Mouse (Mus musculus) myocyte (in vitro differentiated cells): ENCODE measurements around the gene Ncam1. TPM values are rescaled to one million over a fixed set of nuclear protein-coding genes. Genes with fewer than 3 reads are reported as not detected.

Experiments
- H3K27me3 ChIP-seq: one replicate; pipeline ENCODE4 v1.6.1; 2011; ENCODE audit not compliant: control insufficient read depth, insufficient read depth, insufficient read length
- H3K36me3 ChIP-seq: one replicate; pipeline ENCODE4 v1.6.1; 2011; ENCODE audit not compliant: control insufficient read depth, insufficient read depth
- H3K4me2 ChIP-seq: one replicate; pipeline ENCODE4 v1.6.1; 2011; ENCODE audit warnings: low read depth, control low read depth
- H3K4me3 ChIP-seq: one replicate; pipeline ENCODE4 v1.5.1; 2011; ENCODE audit warnings: mild to moderate bottlenecking, control low read depth, moderate library complexity
- H3K79me2 ChIP-seq: one replicate; pipeline ENCODE4 v1.6.1; 2011; ENCODE audit not compliant: control insufficient read depth, insufficient read depth
- H3ac ChIP-seq: one replicate; pipeline ENCODE4 v1.6.1; 2011; ENCODE audit not compliant: control insufficient read depth, insufficient read length
- CEBPB ChIP-seq: IDR thresholded peaks from 2 replicates; pipeline ENCODE4 v1.6.1; 2011; ENCODE audit warnings: mild to moderate bottlenecking, moderate library complexity; ENCODE audit not compliant: poor library complexity, insufficient read depth, severe bottlenecking
- E2F4 ChIP-seq: IDR thresholded peaks from one replicate; pipeline ENCODE4 v1.6.1; 2011; ENCODE audit warnings: mild to moderate bottlenecking, control low read depth, moderate library complexity; ENCODE audit not compliant: insufficient read depth
- MAX ChIP-seq: IDR thresholded peaks from one replicate; pipeline ENCODE4 v1.6.1; 2011; ENCODE audit warnings: low read depth, mild to moderate bottlenecking, control low read depth
- MYOD1 ChIP-seq, 3 experiments: IDR thresholded peaks; one replicate each; pipeline ENCODE4 v1.6.1; 2011; ENCODE audit warnings: control low read depth in 2 of 3, low read depth in 2 of 3, mild to moderate bottlenecking in 2 of 3, moderate library complexity in 1 of 3; ENCODE audit not compliant: insufficient read length in 2 of 3, control insufficient read depth in 1 of 3
- MYOG ChIP-seq, 3 experiments: IDR thresholded peaks; one replicate each; pipeline ENCODE4 v1.6.1; 2011; ENCODE audit warnings: control low read depth in 2 of 3, low read depth in 2 of 3, mild to moderate bottlenecking in 2 of 3; ENCODE audit not compliant: insufficient read length in 2 of 3, control insufficient read depth in 1 of 3, insufficient read depth in 1 of 3
- POLR2A ChIP-seq: IDR thresholded peaks from one replicate; pipeline ENCODE4 v1.6.1; 2011; ENCODE audit warnings: low read depth, mild to moderate bottlenecking, control low read depth, moderate library complexity; ENCODE audit not compliant: insufficient read length
- POLR2AphosphoS2 ChIP-seq: IDR thresholded peaks from one replicate; pipeline ENCODE4 v1.6.1; 2011; ENCODE audit warnings: low read depth, control low read depth; ENCODE audit not compliant: insufficient read length
- REST ChIP-seq: IDR thresholded peaks from one replicate; pipeline ENCODE4 v1.6.1; 2011; ENCODE audit warnings: mild to moderate bottlenecking, control low read depth, moderate library complexity; ENCODE audit not compliant: insufficient read depth, insufficient read length
- SRF ChIP-seq: IDR thresholded peaks from one replicate; pipeline ENCODE4 v1.6.1; 2011; ENCODE audit warnings: low read depth; ENCODE audit not compliant: control insufficient read depth, insufficient read length
- TCF12 ChIP-seq: IDR thresholded peaks from one replicate; pipeline ENCODE4 v1.6.1; 2011; ENCODE audit warnings: mild to moderate bottlenecking, control low read depth; ENCODE audit not compliant: poor library complexity, insufficient read depth, severe bottlenecking
- TCF3 ChIP-seq: IDR thresholded peaks from one replicate; pipeline ENCODE4 v1.6.1; 2011; ENCODE audit warnings: low read depth, control low read depth; ENCODE audit not compliant: insufficient read length
- USF1 ChIP-seq: IDR thresholded peaks from one replicate; pipeline ENCODE4 v1.6.1; 2011; ENCODE audit warnings: low read depth, mild to moderate bottlenecking, control low read depth, moderate library complexity
- polyA plus RNA-seq: library from polyadenylated mRNA; unstranded; fragments of >200 nt; fragmentation: generic; extraction: Trizol; gene quantifications from one replicate; pipeline ENCODE4 v1.2.1, GENCODE M21; 2012; ENCODE audit warnings: missing spikeins

Ncam1 gene
- polyA plus RNA-seq, 1 experiment = 327 TPM

DNA sequence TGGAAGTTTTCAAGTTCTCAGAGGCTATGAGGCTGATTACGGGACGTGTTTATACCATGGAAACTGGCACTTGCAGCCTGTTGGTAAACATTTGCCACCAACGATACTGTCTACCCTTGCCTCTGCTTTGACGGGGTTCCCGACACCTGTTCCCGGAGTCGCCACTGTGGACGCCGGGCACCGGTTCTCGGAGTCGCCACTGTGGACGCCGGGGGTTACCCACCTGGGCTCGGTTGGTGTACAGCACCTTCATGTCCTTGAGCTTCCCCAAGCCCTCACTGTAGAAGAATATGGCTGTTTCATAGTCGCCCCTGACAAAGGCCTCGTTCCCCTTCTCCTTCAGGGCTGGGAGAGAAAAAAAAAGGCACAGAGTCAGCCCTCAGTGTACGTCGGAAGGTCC is 328.7 kb downstream of the Ncam1 start:
- no peak overlapping the region for H3ac ChIP-seq
- no peak for TF ChIP-seq POLR2A
- no peak for TF ChIP-seq MYOD1 (IDR thresholded peaks at IDR 0.05; ENCODE audit: control insufficient read depth in 1 of 3, insufficient read length in 2 of 3, low read depth in 2 of 3)
- TF ChIP-seq MYOG (IDR thresholded peaks at IDR 0.05; ENCODE audit: control insufficient read depth in 1 of 3, insufficient read depth in 1 of 3, insufficient read length in 2 of 3, low read depth in 2 of 3) = no peak
- TF ChIP-seq USF1 = no peak
- TF ChIP-seq TCF12 = no peak
- no peak for TF ChIP-seq MAX
- no peak for TF ChIP-seq CEBPB
- no peak for TF ChIP-seq REST
- no peak for TF ChIP-seq POLR2AphosphoS2
- no peak for TF ChIP-seq E2F4
- no peak for TF ChIP-seq TCF3
- no peak for TF ChIP-seq SRF
- no peaks in the 10 kb centered on the region for H3K36me3 ChIP-seq
- no peaks in the 10 kb centered on the region for H3K79me2 ChIP-seq
- no peaks in the 10 kb centered on the region for H3K27me3 ChIP-seq
- H3K4me2 ChIP-seq = no peak overlapping the region
- no peak overlapping the region for H3K4me3 ChIP-seq

- no peaks in the 10 kb centered on the region for H3K27me3 ChIP-seq
- H3K4me2 ChIP-seq = no peak overlapping the region
- no peak for TF ChIP-seq POLR2AphosphoS2
- TF ChIP-seq MAX = no peak
- no peak for TF ChIP-seq MYOG (IDR thresholded peaks at IDR 0.05; ENCODE audit: control insufficient read depth in 1 of 3, insufficient read depth in 1 of 3, insufficient read length in 2 of 3, low read depth in 2 of 3)
- H3K4me3 ChIP-seq = no peak overlapping the region
- H3K79me2 ChIP-seq = no peaks in the 10 kb centered on the region
- no peak overlapping the region for H3ac ChIP-seq
- no peaks in the 10 kb centered on the region for H3K36me3 ChIP-seq
Measured at GRCm38 (mm10) chr9:49456136-49456535, 342.6 kb downstream of the Ncam1 start.

DNA sequence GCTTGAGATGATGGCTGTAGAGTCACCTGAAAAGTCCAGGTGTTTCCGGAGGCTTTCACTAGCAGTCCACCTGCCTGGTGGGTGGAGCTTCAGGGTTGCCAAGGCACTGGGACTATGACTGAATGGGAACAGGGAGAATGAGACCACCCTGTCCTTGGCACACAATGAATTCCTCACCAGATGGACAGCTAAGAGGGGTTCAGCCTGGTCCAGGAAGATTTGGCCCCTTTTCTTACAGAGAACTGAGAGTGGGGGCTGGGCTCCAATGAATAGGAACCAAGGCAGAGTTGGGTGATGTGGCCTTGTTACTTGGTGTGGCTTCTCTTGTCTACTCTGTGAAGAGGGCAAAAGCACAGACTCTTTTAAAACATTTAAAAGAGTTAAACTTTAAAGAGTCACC is 346.3 kb downstream of the Ncam1 start:
- H3K27me3 ChIP-seq = no peaks in the 10 kb centered on the region
- H3K4me2 ChIP-seq = no peak overlapping the region
- no peak overlapping the region for H3K4me3 ChIP-seq
- no peak overlapping the region for H3ac ChIP-seq
- H3K36me3 ChIP-seq = no peaks in the 10 kb centered on the region
- H3K79me2 ChIP-seq = no peaks in the 10 kb centered on the region
- TF ChIP-seq POLR2AphosphoS2 (no peak), SRF (no peak), TCF12 (no peak), E2F4 (no peak), REST (no peak), POLR2A (no peak), MYOD1 (IDR thresholded peaks at IDR 0.05; ENCODE audit: control insufficient read depth in 1 of 3, insufficient read length in 2 of 3, low read depth in 2 of 3) (no peak), MAX (no peak), USF1 (no peak), TCF3 (no peak), MYOG (IDR thresholded peaks at IDR 0.05; ENCODE audit: control insufficient read depth in 1 of 3, insufficient read depth in 1 of 3, insufficient read length in 2 of 3, low read depth in 2 of 3) (no peak), CEBPB (no peak)
